Mouse (Mus musculus) intestine, embryonic 14.5 days (tissue): Measurements from ENCODE around the gene Tenm2. TPM values are rescaled to one million over a fixed set of nuclear protein-coding genes. Genes with fewer than 3 reads are reported as not detected.

Experiments
- ATAC-seq: fragments of 200-750 bp; cut with Nextera tagmentation; replicated peaks from 2 replicates; pipeline ENCODE4 v1.8.0; 2017; ENCODE audit warnings: low read depth, moderate number of reproducible peaks, moderate TSS enrichment, moderate library complexity; ENCODE audit not compliant: low FRiP score, low TSS enrichment
- DNase-seq: peaks from one replicate; pipeline ENCODE4 v3.0.0-alpha.2; 2018; ENCODE audit warnings: low spot score
- H3K27ac ChIP-seq: fragments of 300-500 bp; sonication (generic); 2 replicates; pipeline ENCODE4 v1.5.1; 2014; ENCODE audit warnings: low read depth, mild to moderate bottlenecking, control low read depth
- H3K27me3 ChIP-seq: fragments of 300-500 bp; sonication (generic); replicated peaks from 2 replicates; pipeline ENCODE4 v1.6.1; 2014; ENCODE audit warnings: low read length, control low read depth; ENCODE audit not compliant: control insufficient read depth, insufficient read depth
- H3K36me3 ChIP-seq: fragments of 300-500 bp; sonication (generic); 2 replicates; pipeline ENCODE4 v1.6.1; 2014; ENCODE audit warnings: low read length, control low read depth; ENCODE audit not compliant: control insufficient read depth, insufficient read depth
- H3K4me1 ChIP-seq: fragments of 300-500 bp; sonication (generic); replicated peaks from 2 replicates; pipeline ENCODE4 v1.6.1; 2014; ENCODE audit warnings: low read length, control low read depth, mixed read lengths; ENCODE audit not compliant: control insufficient read depth, insufficient read depth
- H3K4me2 ChIP-seq: fragments of 300-500 bp; sonication (generic); 2 replicates; pipeline ENCODE4 v1.6.1; 2014; ENCODE audit warnings: low read length
- H3K4me3 ChIP-seq: fragments of 300-500 bp; sonication (generic); 2 replicates; pipeline ENCODE4 v1.5.1; 2014; ENCODE audit warnings: low read depth, low read length, control low read depth, mixed read lengths
- H3K9ac ChIP-seq: fragments of 300-500 bp; sonication (generic); 2 replicates; pipeline ENCODE4 v1.6.1; 2014; ENCODE audit warnings: mild to moderate bottlenecking, low read length
- H3K9me3 ChIP-seq: fragments of 300-500 bp; sonication (generic); 2 replicates; pipeline ENCODE4 v1.6.1; 2016; ENCODE audit warnings: low read length, control low read depth; ENCODE audit not compliant: control insufficient read depth
- WGBS: fragments of 180-500 bp; shearing (Covaris S2); extraction: QIAGEN DNeasy Blood & Tissue Kit; methylation state at CpG from one replicate; pipeline ENCODE4 v1.1.7; 2014; 5-methylcytosine and 5-hydroxymethylcytosine counted together
- polyA plus RNA-seq: library from polyadenylated mRNA; unstranded; fragments of >200 nt; fragmentation: Nextera tagmentation; extraction: Ambion mirVana; gene quantifications from 2 replicates; pipeline ENCODE4 v1.2.1, GENCODE M21; 2014

The Tenm2 gene
- polyA plus RNA-seq, 1 experiment from 2014 or later: 2.8 TPM

GRCm38 (mm10) chr11:36443821-36444220 is 791.9 kb downstream of the Tenm2 start:
- Histone ChIP-seq H3K4me1 (no peaks in the 10 kb centered on the region), H3K4me3 (no peak overlapping the region), H3K9me3 (no peaks in the 10 kb centered on the region), H3K9ac (no peak overlapping the region), H3K36me3 (no peaks in the 10 kb centered on the region), H3K27ac (no peak overlapping the region), H3K27me3 (no peaks in the 10 kb centered on the region), H3K4me2 (no peak overlapping the region)
- 88% methylated on average over 7 of the region's 7 CpGs for WGBS
- DNase-seq (no peak), ATAC-seq (no peak)

- H3K27me3 ChIP-seq: no peaks in the 10 kb centered on the region
- H3K4me2 ChIP-seq: no peak overlapping the region
- no peaks in the 10 kb centered on the region for H3K4me1 ChIP-seq
- DNase-seq (no peak), ATAC-seq (no peak)
- H3K27ac ChIP-seq: no peak overlapping the region
- H3K36me3 ChIP-seq: no peaks in the 10 kb centered on the region
- 39% methylated on average over 6 of the region's 6 CpGs for WGBS
- no peaks in the 10 kb centered on the region for H3K9me3 ChIP-seq
- H3K4me3 ChIP-seq: no peak overlapping the region
- no peak overlapping the region for H3K9ac ChIP-seq
These were observed 794.0 kb downstream of the Tenm2 start for GRCm38 (mm10) chr11:36441801-36442200.

- Histone ChIP-seq H3K4me3 (no peak overlapping the region), H3K27ac (no peak overlapping the region), H3K9me3 (no peaks in the 10 kb centered on the region), H3K4me1 (peaks cover 7% of the 10 kb centered on the region; the same call in 1 of the 2 replicates), H3K9ac (no peak overlapping the region), H3K4me2 (no peak overlapping the region), H3K27me3 (no peaks in the 10 kb centered on the region), H3K36me3 (no peaks in the 10 kb centered on the region)
- ATAC-seq (no peak), DNase-seq (no peak)
- 44% methylated on average over 8 of the region's 8 CpGs for WGBS
These were observed 799.5 kb downstream of the Tenm2 start for GRCm38 (mm10) chr11:36436251-36436650.

- Histone ChIP-seq H3K27me3 (no peaks in the 10 kb centered on the region), H3K4me1 (peaks cover 7% of the 10 kb centered on the region; the same call in 1 of the 2 replicates), H3K4me2 (no peak overlapping the region), H3K4me3 (no peak overlapping the region), H3K36me3 (no peaks in the 10 kb centered on the region), H3K27ac (no peak overlapping the region), H3K9me3 (no peaks in the 10 kb centered on the region), H3K9ac (no peak overlapping the region)
- DNase-seq (no peak), ATAC-seq (no peak)
- 55% methylated on average over 5 of the region's 5 CpGs for WGBS
These were observed 806.8 kb downstream of the Tenm2 start for GRCm38 (mm10) chr11:36428947-36429346.

GRCm38 (mm10) chr11:36424959-36425358 is 810.8 kb downstream of the Tenm2 start:
- ATAC-seq (no peak), DNase-seq (no peak)
- 77% methylated on average over 3 of the region's 3 CpGs for WGBS
- no peak overlapping the region for H3K4me2 ChIP-seq
- H3K4me3 ChIP-seq: no peak overlapping the region
- no peak overlapping the region for H3K9ac ChIP-seq
- no peaks in the 10 kb centered on the region for H3K4me1 ChIP-seq
- no peaks in the 10 kb centered on the region for H3K36me3 ChIP-seq
- H3K27ac ChIP-seq: no peak overlapping the region
- H3K27me3 ChIP-seq: no peaks in the 10 kb centered on the region
- no peaks in the 10 kb centered on the region for H3K9me3 ChIP-seq

- ATAC-seq (no peak), DNase-seq (peak; percentile 4)
- no peak overlapping the region for H3K4me2 ChIP-seq
- H3K36me3 ChIP-seq: no peaks in the 10 kb centered on the region
- H3K9ac ChIP-seq: no peak overlapping the region
- no peak overlapping the region for H3K4me3 ChIP-seq
- 59% methylated on average over 7 of the region's 7 CpGs for WGBS
- no peak overlapping the region for H3K27ac ChIP-seq
- no peaks in the 10 kb centered on the region for H3K9me3 ChIP-seq
- no peaks in the 10 kb centered on the region for H3K27me3 ChIP-seq
- H3K4me1 ChIP-seq: no peaks in the 10 kb centered on the region
These were observed 815.7 kb downstream of the Tenm2 start for GRCm38 (mm10) chr11:36420047-36420446.

- H3K36me3 ChIP-seq: no peaks in the 10 kb centered on the region
- ATAC-seq (no peak), DNase-seq (no peak)
- no peak overlapping the region for H3K4me3 ChIP-seq
- 79% methylated on average over 7 of the region's 7 CpGs for WGBS
- H3K4me1 ChIP-seq: no peaks in the 10 kb centered on the region
- no peak overlapping the region for H3K27ac ChIP-seq
- no peak overlapping the region for H3K4me2 ChIP-seq
- no peaks in the 10 kb centered on the region for H3K9me3 ChIP-seq
- no peak overlapping the region for H3K9ac ChIP-seq
- no peaks in the 10 kb centered on the region for H3K27me3 ChIP-seq
These were observed 820.5 kb downstream of the Tenm2 start for GRCm38 (mm10) chr11:36415244-36415643.

GRCm38 (mm10) chr11:36410881-36411280 is 824.9 kb downstream of the Tenm2 start:
- no peaks in the 10 kb centered on the region for H3K27me3 ChIP-seq
- H3K27ac ChIP-seq: no peak overlapping the region
- H3K4me2 ChIP-seq: no peak overlapping the region
- no peaks in the 10 kb centered on the region for H3K36me3 ChIP-seq
- WGBS: 36% methylated on average over 13 of the region's 13 CpGs
- no peaks in the 10 kb centered on the region for H3K4me1 ChIP-seq
- DNase-seq (no peak), ATAC-seq (no peak)
- no peak overlapping the region for H3K9ac ChIP-seq
- no peak overlapping the region for H3K4me3 ChIP-seq
- no peaks in the 10 kb centered on the region for H3K9me3 ChIP-seq

- no peak for ATAC-seq
- H3K9ac ChIP-seq: no peak overlapping the region
- no peak overlapping the region for H3K4me3 ChIP-seq
- no peaks in the 10 kb centered on the region for H3K4me1 ChIP-seq
- WGBS: 46% methylated on average over 12 of the region's 12 CpGs
- no peaks in the 10 kb centered on the region for H3K9me3 ChIP-seq
- H3K4me2 ChIP-seq: no peak overlapping the region
- H3K27me3 ChIP-seq: no peaks in the 10 kb centered on the region
- DNase-seq: peak; percentile 60
- no peak overlapping the region for H3K27ac ChIP-seq
- no peaks in the 10 kb centered on the region for H3K36me3 ChIP-seq
These were observed 839.7 kb downstream of the Tenm2 start for GRCm38 (mm10) chr11:36395803-36396710.
